Mouse (Mus musculus) embryo, embryonic 11 days (tissue): ENCODE results near the gene Cetn4.

Source experiments
- DNase-seq: peaks from one replicate; pipeline ENCODE4 v3.0.0-alpha.2; 2015

Gene Cetn4

GRCm38 (mm10) chr3:37299470-37299869 lies 13.0 kb downstream of the Cetn4 start:
- no peak for DNase-seq

GRCm38 (mm10) chr3:37292654-37293053 lies 19.9 kb downstream of the Cetn4 start:
- no peak for DNase-seq

GRCm38 (mm10) chr3:37291929-37292328 lies 20.6 kb downstream of the Cetn4 start:
- no peak for DNase-seq

GRCm38 (mm10) chr3:37290881-37291541 lies 21.5 kb downstream of the Cetn4 start:
- no peak for DNase-seq

DNA sequence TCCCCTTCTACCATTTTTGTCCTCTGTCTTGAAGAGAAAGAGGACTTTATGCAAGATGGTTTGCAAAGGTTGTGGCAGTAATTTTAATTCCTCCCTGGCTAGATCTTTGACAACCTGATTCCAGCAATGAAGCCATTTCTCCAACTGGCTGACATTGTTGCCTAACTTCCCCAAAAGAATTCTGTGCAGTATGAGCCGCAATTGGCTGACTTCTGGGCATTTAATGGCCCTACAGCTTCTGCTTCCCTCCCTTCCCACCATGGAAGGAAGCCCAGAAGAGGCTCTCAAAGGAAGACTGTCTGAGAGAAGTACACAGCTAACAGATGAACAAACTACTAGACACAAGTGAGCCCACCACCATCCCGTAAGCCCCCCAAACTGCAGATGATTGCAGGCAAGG lies 23.3 kb downstream of the Cetn4 start:
- no peak for DNase-seq

GRCm38 (mm10) chr3:37283234-37283633 lies 29.3 kb downstream of the Cetn4 start:
- DNase-seq, result no peak

GRCm38 (mm10) chr3:37282299-37282922 lies 30.1 kb downstream of the Cetn4 start:
- DNase-seq, result no peak

DNA sequence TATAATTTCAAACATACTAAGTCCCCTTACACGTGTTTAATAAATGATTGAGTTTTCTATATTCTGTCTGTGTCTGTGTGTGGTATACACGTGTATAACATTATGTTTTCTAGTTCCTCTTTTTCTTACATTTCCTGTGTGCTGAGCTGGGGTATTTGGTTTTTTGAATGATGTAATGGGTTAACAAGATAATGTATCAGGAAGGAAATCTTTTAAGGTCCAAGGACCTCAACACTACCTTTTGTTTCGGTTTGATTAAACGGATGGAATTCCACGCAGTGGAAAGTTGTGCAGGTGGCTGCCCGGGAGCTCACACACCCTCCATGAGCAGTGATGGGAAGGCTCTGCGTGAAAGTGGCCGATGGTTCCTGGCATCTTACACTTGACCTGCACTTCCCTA lies 31.6 kb downstream of the Cetn4 start:
- no peak for DNase-seq

DNA sequence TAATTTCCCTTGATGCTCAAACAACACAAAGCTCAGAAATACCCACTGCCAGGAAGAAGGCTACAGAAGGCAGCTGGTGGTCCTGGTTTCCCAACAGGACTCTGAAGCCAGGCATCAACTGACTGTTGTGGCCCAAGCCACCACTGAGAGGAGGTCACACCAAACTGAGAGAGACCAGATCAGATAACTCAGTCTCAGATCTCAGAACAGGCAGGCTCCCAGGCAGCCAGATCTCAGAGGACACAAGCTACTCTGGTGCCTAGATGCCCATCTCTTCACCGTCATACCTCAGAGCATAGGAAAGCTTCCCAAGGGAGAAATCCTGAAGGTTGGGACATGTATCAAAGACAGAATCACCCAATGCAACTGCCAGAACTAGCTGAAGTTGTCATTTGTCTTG lies 32.3 kb downstream of the Cetn4 start:
- no peak for DNase-seq

- no peak for DNase-seq
These were observed 37.8 kb downstream of the Cetn4 start for GRCm38 (mm10) chr3:37274661-37275060.

GRCm38 (mm10) chr3:37273092-37273491 lies 39.4 kb downstream of the Cetn4 start:
- no peak for DNase-seq

- DNase-seq, result peak; percentile 68
These were observed 41.3 kb downstream of the Cetn4 start for GRCm38 (mm10) chr3:37271209-37271608.

- DNase-seq, result no peak
These were observed 42.6 kb downstream of the Cetn4 start for GRCm38 (mm10) chr3:37269926-37270325.

DNA sequence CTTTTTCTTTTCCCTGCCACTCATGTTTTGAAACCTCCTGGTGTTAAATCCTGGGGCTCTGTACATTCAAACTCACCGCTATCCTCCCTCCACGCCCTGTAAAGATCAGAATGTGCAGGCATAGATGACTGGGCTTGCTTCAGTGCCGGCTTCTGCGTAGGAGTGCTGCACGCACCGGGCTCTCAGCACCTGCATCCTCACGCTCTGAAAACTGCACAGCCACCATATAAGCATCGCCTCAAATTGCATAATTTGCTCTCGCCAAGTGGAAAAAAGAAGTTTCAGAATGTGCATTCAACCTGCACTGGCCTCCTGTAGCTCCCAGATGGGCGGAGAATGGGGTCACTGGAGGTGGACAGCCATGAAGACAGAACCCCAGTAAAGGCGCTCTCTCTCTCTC lies 44.2 kb downstream of the Cetn4 start:
- no peak for DNase-seq

- no peak for DNase-seq
These were observed 53.0 kb downstream of the Cetn4 start for GRCm38 (mm10) chr3:37259331-37259999.

DNA sequence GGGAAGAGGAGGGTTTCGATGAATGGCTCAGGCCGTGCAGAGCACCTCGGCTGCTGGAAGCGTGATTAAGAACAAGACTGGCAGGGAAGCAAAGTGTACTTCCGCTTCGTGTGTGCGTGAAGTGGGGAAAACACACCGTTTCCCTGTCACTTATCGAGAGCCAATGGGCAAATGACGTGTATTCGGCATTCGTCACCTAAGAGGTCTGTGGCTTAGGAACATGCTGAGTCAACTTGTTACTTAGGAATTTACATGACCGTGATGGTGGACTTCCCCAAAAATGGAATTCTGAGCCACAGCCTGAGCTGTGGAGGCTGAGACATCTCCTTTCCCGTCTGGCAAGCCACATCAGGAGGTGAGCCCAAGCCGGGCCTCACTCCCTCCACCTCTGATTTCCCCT lies 54.7 kb downstream of the Cetn4 start:
- DNase-seq, result no peak
